Mouse (Mus musculus) liver, embryonic 11.5 days (tissue): ENCODE measurements at regions not wholly inside any gene's neighbourhood (a gene's known extent, or its start where the extent isn't known, plus 50 kb on each side); places are given as distances from the start of the nearest gene placed in this dataset.

ENCODE experiments used
- ATAC-seq: fragments of 200-750 bp; cut with Nextera tagmentation; replicated peaks from 2 replicates; pipeline ENCODE4 v1.8.0; 2017; ENCODE audit warnings: moderate number of reproducible peaks, mild to moderate bottlenecking, moderate TSS enrichment, moderate library complexity; ENCODE audit not compliant: low FRiP score
- DNase-seq: peaks from one replicate; pipeline ENCODE4 v3.0.0-alpha.2; 2017; ENCODE audit warnings: low spot score
- H3K27ac ChIP-seq: fragments of 300-500 bp; sonication (generic); 2 replicates; pipeline ENCODE4 v1.5.1; 2014; ENCODE audit warnings: mild to moderate bottlenecking, low read depth, low read length, control low read depth
- H3K27me3 ChIP-seq: fragments of 300-500 bp; sonication (generic); replicated peaks from 2 replicates; pipeline ENCODE4 v1.6.1; 2014; ENCODE audit warnings: low read length, mixed read lengths; ENCODE audit not compliant: control insufficient read depth, insufficient read depth
- H3K36me3 ChIP-seq: fragments of 300-500 bp; sonication (generic); 2 replicates; pipeline ENCODE4 v1.6.1; 2014; ENCODE audit warnings: mild to moderate bottlenecking, low read length, moderate library complexity, mixed read lengths; ENCODE audit not compliant: control insufficient read depth, insufficient read depth
- H3K4me1 ChIP-seq: fragments of 300-500 bp; sonication (generic); replicated peaks from 2 replicates; pipeline ENCODE4 v1.6.1; 2014; ENCODE audit warnings: low read length, mixed read lengths; ENCODE audit not compliant: control insufficient read depth, insufficient read depth
- H3K4me2 ChIP-seq: fragments of 300-500 bp; sonication (generic); 2 replicates; pipeline ENCODE4 v1.6.1; 2014; ENCODE audit warnings: mild to moderate bottlenecking, control low read depth, moderate library complexity
- H3K4me3 ChIP-seq: fragments of 300-500 bp; sonication (generic); 2 replicates; pipeline ENCODE4 v1.5.1; 2014; ENCODE audit warnings: low read depth, low read length, control low read depth
- H3K9ac ChIP-seq: fragments of 300-500 bp; sonication (generic); 2 replicates; pipeline ENCODE4 v1.6.1; 2014; ENCODE audit warnings: low read depth, low read length, control low read depth
- H3K9me3 ChIP-seq: fragments of 300-500 bp; sonication (generic); 2 replicates; pipeline ENCODE4 v1.6.1; 2016; ENCODE audit warnings: low read length, inconsistent platforms, mixed read lengths; ENCODE audit not compliant: control insufficient read depth
- WGBS: fragments of 180-500 bp; shearing (Covaris S2); extraction: QIAGEN DNeasy Blood & Tissue Kit; methylation state at CpG from one replicate; pipeline ENCODE4 v1.1.7; 2014; 5-methylcytosine and 5-hydroxymethylcytosine counted together

DNA sequence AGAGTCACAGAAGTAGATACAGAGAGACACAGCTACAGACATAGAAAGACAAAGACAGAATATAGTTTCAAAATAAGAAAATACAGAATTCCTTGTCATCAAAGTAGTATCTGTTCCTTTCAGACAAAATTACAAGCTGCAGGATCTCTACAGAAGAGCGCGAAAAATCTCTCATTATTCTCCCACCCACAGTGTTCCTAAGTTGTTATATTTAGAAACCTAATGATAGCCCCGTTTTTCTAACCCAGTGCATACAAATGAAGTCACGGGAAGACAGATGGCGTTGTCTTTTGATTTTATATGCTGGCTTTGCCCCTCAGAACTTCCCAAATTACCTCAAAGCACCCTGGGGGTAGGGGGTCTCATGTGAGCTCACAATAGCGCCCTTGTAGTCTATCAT is 250.0 kb upstream of the Msx2 start:
- Histone ChIP-seq H3K36me3 (no peaks in the 10 kb centered on the region), H3K27me3 (no peaks in the 10 kb centered on the region), H3K9me3 (no peaks in the 10 kb centered on the region), H3K4me1 (no peaks in the 10 kb centered on the region), H3K27ac (no peak overlapping the region), H3K4me2 (no peak overlapping the region), H3K9ac (no peak overlapping the region), H3K4me3 (no peak overlapping the region)
- ATAC-seq = no peak
- DNase-seq = no peak
- 72% methylated on average over 6 of the region's 6 CpGs for WGBS

DNA sequence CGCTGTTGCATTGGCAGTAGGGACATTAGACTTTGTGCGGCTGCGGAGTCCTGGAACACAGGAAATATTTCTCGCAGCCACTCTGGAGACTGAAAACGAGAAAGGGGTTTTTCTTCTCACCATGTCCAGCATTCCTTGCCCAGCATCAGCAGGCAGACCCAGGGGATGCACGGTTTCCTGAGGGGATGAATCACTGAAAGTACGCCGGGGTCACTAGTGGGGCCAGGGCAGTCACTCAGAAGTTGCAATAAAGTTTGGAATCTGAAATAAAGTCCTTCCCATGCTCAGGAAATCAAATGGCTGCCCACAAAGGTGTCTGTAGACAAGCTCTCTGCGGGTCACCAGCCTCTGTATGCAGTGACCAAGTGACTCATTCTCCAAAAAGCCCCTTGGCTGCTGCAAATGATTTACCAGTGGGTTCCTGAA is 248.2 kb upstream of the Msx2 start:
- Histone ChIP-seq H3K4me3 (no peak overlapping the region), H3K27me3 (no peaks in the 10 kb centered on the region), H3K4me1 (no peaks in the 10 kb centered on the region), H3K9me3 (no peaks in the 10 kb centered on the region), H3K9ac (no peak overlapping the region), H3K27ac (no peak overlapping the region), H3K4me2 (no peak overlapping the region), H3K36me3 (no peaks in the 10 kb centered on the region)
- WGBS = 68% methylated on average over 9 of the region's 9 CpGs
- no peak for ATAC-seq
- no peak for DNase-seq

- WGBS = 78% methylated on average over 4 of the region's 4 CpGs
- no peaks in the 10 kb centered on the region for H3K36me3 ChIP-seq
- no peak overlapping the region for H3K4me3 ChIP-seq
- H3K9ac ChIP-seq = no peak overlapping the region
- H3K9me3 ChIP-seq = no peaks in the 10 kb centered on the region
- DNase-seq (no peak), ATAC-seq (no peak)
- H3K4me1 ChIP-seq = no peaks in the 10 kb centered on the region
- H3K4me2 ChIP-seq = no peak overlapping the region
- H3K27me3 ChIP-seq = no peaks in the 10 kb centered on the region
- H3K27ac ChIP-seq = no peak overlapping the region
Observed at GRCm38 (mm10) chr13:53717582-53717981, 244.7 kb upstream of the Msx2 start.

- H3K9ac ChIP-seq = no peak overlapping the region
- no peaks in the 10 kb centered on the region for H3K36me3 ChIP-seq
- WGBS = 81% methylated on average over 2 of the region's 2 CpGs
- H3K4me1 ChIP-seq = no peaks in the 10 kb centered on the region
- ATAC-seq (no peak), DNase-seq (no peak)
- H3K9me3 ChIP-seq = no peaks in the 10 kb centered on the region
- H3K4me3 ChIP-seq = no peak overlapping the region
- H3K4me2 ChIP-seq = no peak overlapping the region
- no peaks in the 10 kb centered on the region for H3K27me3 ChIP-seq
- no peak overlapping the region for H3K27ac ChIP-seq
Observed at GRCm38 (mm10) chr13:53717086-53717485, 244.2 kb upstream of the Msx2 start.

GRCm38 (mm10) chr13:53709062-53709461 is 236.2 kb upstream of the Msx2 start:
- Histone ChIP-seq H3K4me2 (no peak overlapping the region), H3K36me3 (no peaks in the 10 kb centered on the region), H3K4me3 (no peak overlapping the region), H3K4me1 (no peaks in the 10 kb centered on the region), H3K27ac (no peak overlapping the region), H3K9ac (no peak overlapping the region), H3K9me3 (no peaks in the 10 kb centered on the region), H3K27me3 (no peaks in the 10 kb centered on the region)
- no peak for ATAC-seq
- DNase-seq = no peak
- WGBS = 81% methylated on average over 10 of the region's 10 CpGs

DNA sequence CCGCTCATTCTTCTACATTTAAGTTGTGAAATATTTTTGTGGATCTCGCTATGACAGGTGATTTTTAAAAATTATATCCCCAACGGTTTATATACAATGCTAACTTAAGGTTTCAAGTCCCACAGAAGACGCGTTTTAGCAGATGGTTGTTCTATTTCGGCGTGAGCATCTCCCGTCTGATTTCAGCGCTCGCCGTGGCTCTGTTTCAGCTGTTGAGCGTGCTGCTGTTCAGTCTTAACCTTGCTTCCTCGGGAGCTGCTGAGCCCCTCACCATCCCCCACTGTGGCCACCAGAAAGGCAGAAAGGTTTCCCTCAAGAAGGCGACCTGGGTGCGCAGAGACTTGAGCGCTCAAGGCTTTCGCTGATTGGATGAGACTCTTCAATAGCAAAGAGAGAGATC is 234.7 kb upstream of the Msx2 start:
- no peak for DNase-seq
- Histone ChIP-seq H3K9ac (no peak overlapping the region), H3K4me2 (no peak overlapping the region), H3K9me3 (no peaks in the 10 kb centered on the region), H3K36me3 (no peaks in the 10 kb centered on the region), H3K4me1 (no peaks in the 10 kb centered on the region), H3K27me3 (no peaks in the 10 kb centered on the region), H3K27ac (no peak overlapping the region), H3K4me3 (no peak overlapping the region)
- 83% methylated on average over 17 of the region's 17 CpGs for WGBS
- ATAC-seq = no peak

DNA sequence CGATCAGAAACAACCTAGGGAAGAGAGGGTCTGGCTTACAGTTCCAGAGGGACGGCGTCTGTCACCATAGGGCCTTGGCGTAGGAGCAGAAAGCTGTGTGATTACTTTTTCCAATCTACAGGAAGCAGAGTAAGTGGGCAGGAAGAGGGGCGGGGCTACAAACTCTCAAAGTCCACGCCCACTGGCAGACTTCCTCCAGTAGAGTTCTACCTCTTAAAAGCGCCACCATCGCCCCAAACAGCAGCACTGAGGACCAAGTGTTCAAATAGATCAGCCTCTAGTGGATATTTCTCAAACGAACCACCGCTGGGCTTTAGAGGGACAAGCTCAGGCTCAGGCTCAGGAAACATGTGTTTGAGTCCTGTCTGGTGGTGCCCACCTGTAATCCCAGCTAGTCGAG is 231.2 kb upstream of the Msx2 start:
- WGBS = 70% methylated on average over 11 of the region's 11 CpGs
- Histone ChIP-seq H3K36me3 (no peaks in the 10 kb centered on the region), H3K27me3 (no peaks in the 10 kb centered on the region), H3K4me2 (no peak overlapping the region), H3K9ac (no peak overlapping the region), H3K4me1 (no peaks in the 10 kb centered on the region), H3K27ac (no peak overlapping the region), H3K9me3 (no peaks in the 10 kb centered on the region), H3K4me3 (no peak overlapping the region)
- no peak for DNase-seq
- no peak for ATAC-seq

DNA sequence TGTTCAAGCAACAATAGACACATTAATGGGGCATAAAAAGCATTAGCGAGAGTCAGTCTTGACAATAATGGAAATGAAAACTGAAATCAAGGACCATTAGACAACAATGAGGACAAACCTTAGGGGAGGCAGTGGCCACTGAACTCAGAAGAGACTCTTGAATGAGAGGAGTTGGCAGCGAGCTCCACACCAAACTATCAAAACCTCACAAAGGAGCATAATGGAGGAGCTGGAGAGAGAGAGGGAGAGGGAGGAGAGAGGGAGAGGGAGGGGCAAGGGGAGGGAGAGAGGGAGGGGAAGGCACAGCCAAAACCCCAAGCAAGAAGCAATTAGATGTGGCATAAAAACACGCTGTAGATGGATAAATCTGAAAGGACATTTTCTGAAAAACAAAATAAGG is 227.4 kb upstream of the Msx2 start:
- ATAC-seq (no peak), DNase-seq (no peak)
- Histone ChIP-seq H3K9ac (no peak overlapping the region), H3K4me2 (no peak overlapping the region), H3K4me3 (no peak overlapping the region), H3K27me3 (no peaks in the 10 kb centered on the region), H3K4me1 (no peaks in the 10 kb centered on the region), H3K9me3 (no peaks in the 10 kb centered on the region), H3K27ac (no peak overlapping the region), H3K36me3 (no peaks in the 10 kb centered on the region)
- 73% methylated on average over 3 of the region's 3 CpGs for WGBS

GRCm38 (mm10) chr13:53697954-53698353 is 225.1 kb upstream of the Msx2 start:
- no peaks in the 10 kb centered on the region for H3K4me1 ChIP-seq
- no peaks in the 10 kb centered on the region for H3K27me3 ChIP-seq
- no peaks in the 10 kb centered on the region for H3K9me3 ChIP-seq
- no peak overlapping the region for H3K27ac ChIP-seq
- H3K4me3 ChIP-seq = no peak overlapping the region
- no peak for ATAC-seq
- no peak overlapping the region for H3K4me2 ChIP-seq
- DNase-seq = no peak
- 77% methylated on average over 6 of the region's 6 CpGs for WGBS
- H3K9ac ChIP-seq = no peak overlapping the region
- H3K36me3 ChIP-seq = no peaks in the 10 kb centered on the region
